Mouse (Mus musculus) heart, embryonic 13.5 days (tissue): ENCODE measurements at regions not wholly inside any gene's neighbourhood (a gene's known extent, or its start where the extent isn't known, plus 50 kb on each side); places are given as distances from the start of the nearest gene placed in this dataset.

Source experiments
- ATAC-seq: fragments of 200-750 bp; cut with Nextera tagmentation; 2 replicates; pipeline ENCODE4 v1.8.0; 2017; ENCODE audit warnings: moderate TSS enrichment; ENCODE audit not compliant: insufficient number of reproducible peaks, low FRiP score, low TSS enrichment; ENCODE audit errors: extremely low read depth
- H3K27ac ChIP-seq: fragments of 300-500 bp; sonication (generic); replicated peaks from 2 replicates; pipeline ENCODE4 v1.5.1; 2015; ENCODE audit warnings: moderate library complexity, mild to moderate bottlenecking, inconsistent platforms
- H3K27me3 ChIP-seq: fragments of 300-500 bp; sonication (generic); replicated peaks from 2 replicates; pipeline ENCODE4 v1.6.1; 2015; ENCODE audit warnings: mild to moderate bottlenecking, inconsistent platforms
- H3K36me3 ChIP-seq: fragments of 300-500 bp; sonication (generic); 2 replicates; pipeline ENCODE4 v1.6.1; 2015; ENCODE audit warnings: mild to moderate bottlenecking, inconsistent platforms
- H3K4me1 ChIP-seq: fragments of 300-500 bp; sonication (generic); 2 replicates; pipeline ENCODE4 v1.6.1; 2015; ENCODE audit warnings: inconsistent platforms
- H3K4me2 ChIP-seq: fragments of 300-500 bp; sonication (generic); 2 replicates; pipeline ENCODE4 v1.6.1; 2015; ENCODE audit warnings: inconsistent platforms, mild to moderate bottlenecking, moderate library complexity
- H3K4me3 ChIP-seq: fragments of 300-500 bp; sonication (generic); 2 replicates; pipeline ENCODE4 v1.5.1; 2015; ENCODE audit warnings: moderate library complexity, mild to moderate bottlenecking, inconsistent platforms
- H3K9ac ChIP-seq: fragments of 300-500 bp; sonication (generic); 2 replicates; pipeline ENCODE4 v1.6.1; 2015; ENCODE audit warnings: inconsistent platforms, mild to moderate bottlenecking, moderate library complexity
- H3K9me3 ChIP-seq: fragments of 300-500 bp; sonication (generic); 2 replicates; pipeline ENCODE4 v1.6.1; 2016; ENCODE audit warnings: inconsistent platforms
- WGBS: fragments of 180-500 bp; shearing (Covaris S2); methylation state at CpG from one replicate; pipeline ENCODE4 v1.1.7; 2015; ENCODE audit warnings: mixed read lengths; 5-methylcytosine and 5-hydroxymethylcytosine counted together

DNA sequence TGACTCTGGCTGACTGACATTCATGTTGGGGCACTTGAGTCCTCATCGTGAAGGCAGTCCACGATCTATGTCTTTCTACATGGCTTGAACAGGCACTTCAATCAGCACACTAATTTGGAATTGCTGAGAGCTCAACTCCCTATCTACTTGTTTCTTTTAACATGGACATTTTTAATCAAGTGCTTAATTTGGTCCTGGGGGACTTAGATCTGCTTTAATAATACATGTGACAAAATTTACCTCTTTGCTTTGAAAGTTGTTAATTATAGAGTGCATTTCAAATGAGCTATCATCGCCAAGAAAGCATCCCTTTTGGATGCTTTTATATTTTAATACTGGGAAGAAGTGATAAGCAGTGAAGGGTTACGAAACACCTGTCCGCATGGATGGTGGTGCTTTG lies 436.6 kb upstream of the Sel1l start:
- Histone ChIP-seq H3K27me3 (no peaks in the 10 kb centered on the region), H3K27ac (no peak overlapping the region), H3K36me3 (no peaks in the 10 kb centered on the region), H3K4me1 (no peaks in the 10 kb centered on the region), H3K4me2 (no peak overlapping the region), H3K9ac (no peak overlapping the region), H3K9me3 (peaks cover 6% of the 10 kb centered on the region; the same call in 1 of the 2 replicates), H3K4me3 (no peak overlapping the region)
- ATAC-seq = no peak
- WGBS = 80% methylated on average over 5 of the region's 5 CpGs

DNA sequence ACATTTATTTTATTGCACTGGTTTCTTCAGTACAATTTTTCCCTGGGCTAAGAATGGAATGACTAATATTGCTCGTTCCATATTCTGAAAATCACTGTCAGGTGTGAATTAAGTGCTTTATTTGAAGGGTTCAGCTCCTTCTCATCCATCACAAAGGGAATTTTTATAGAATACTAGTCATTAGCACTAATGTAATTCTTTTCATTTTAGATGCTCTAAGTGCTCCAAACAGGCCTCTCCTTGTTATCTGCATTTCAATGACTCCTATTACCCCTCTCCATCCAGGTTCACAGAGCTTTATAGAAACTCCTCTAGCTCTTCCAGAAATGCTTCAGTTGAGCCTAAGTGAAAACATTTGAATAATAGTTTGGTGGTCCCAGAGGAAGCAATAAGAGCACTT lies 431.5 kb upstream of the Sel1l start:
- Histone ChIP-seq H3K9me3 (no peaks in the 10 kb centered on the region), H3K4me3 (no peak overlapping the region), H3K4me2 (no peak overlapping the region), H3K9ac (no peak overlapping the region), H3K27ac (no peak overlapping the region), H3K27me3 (no peaks in the 10 kb centered on the region), H3K36me3 (no peaks in the 10 kb centered on the region), H3K4me1 (no peaks in the 10 kb centered on the region)
- 62% methylated on average over 1 of the region's 1 CpGs for WGBS
- ATAC-seq = no peak

DNA sequence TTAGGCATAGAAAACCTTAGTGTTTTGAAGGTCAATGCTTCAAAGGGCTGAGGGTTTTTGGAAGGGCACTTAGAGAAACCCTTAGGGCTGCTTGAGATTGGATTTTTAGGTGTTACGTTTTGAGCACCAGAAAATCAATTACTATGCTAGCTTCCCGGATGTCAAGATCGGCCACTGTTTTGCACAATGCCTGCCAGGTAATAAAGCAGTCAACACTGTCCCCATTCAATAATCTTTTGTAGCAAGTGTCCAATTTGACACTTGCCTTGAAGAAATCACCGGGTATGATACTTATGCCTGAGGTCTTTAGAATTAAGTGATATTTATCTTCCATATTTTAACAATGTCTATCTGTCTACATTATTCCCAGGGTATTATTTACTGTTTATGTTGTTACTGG lies 403.0 kb upstream of the Sel1l start:
- Histone ChIP-seq H3K9ac (no peak overlapping the region), H3K4me1 (0 out of 2 replicates have a peak, but pooled peaks cover 3% of the 10 kb centered on the region), H3K4me2 (no peak overlapping the region), H3K27ac (no peak overlapping the region), H3K9me3 (no peaks in the 10 kb centered on the region), H3K4me3 (no peak overlapping the region), H3K36me3 (no peaks in the 10 kb centered on the region), H3K27me3 (no peaks in the 10 kb centered on the region)
- WGBS = 70% methylated on average over 4 of the region's 4 CpGs
- no peak for ATAC-seq

DNA sequence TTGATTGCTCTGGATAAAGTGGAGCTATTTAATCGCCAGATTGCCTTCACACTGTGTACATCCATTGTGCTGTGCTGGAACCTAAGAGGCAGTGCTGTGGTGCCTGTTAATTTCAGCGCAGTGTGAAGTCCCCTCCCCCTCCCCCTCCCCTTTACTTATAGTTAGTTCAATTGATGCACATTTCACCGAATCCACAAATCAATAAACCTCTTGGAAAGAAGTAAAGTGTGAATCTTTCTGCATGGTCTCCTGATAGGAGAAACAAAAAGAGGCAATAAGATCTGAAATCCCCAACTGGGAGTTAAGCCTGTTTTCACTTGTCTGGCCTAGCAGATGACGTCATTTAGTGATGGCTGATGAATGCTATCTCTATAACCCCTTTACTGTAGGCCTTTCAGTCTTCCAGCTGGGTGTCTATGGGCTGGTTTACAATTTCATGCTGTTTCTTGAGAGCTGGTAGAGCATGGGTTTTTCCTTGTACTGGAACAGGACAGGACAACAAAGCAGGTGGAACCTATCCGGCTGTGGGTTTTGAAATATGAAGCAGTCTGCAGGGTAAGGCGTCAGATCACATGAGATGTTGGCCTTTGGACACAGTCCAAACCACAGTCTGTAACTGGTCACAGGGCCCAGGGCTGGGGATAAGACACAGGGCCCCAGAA lies 398.0 kb upstream of the Sel1l start:
- no peak for ATAC-seq

DNA sequence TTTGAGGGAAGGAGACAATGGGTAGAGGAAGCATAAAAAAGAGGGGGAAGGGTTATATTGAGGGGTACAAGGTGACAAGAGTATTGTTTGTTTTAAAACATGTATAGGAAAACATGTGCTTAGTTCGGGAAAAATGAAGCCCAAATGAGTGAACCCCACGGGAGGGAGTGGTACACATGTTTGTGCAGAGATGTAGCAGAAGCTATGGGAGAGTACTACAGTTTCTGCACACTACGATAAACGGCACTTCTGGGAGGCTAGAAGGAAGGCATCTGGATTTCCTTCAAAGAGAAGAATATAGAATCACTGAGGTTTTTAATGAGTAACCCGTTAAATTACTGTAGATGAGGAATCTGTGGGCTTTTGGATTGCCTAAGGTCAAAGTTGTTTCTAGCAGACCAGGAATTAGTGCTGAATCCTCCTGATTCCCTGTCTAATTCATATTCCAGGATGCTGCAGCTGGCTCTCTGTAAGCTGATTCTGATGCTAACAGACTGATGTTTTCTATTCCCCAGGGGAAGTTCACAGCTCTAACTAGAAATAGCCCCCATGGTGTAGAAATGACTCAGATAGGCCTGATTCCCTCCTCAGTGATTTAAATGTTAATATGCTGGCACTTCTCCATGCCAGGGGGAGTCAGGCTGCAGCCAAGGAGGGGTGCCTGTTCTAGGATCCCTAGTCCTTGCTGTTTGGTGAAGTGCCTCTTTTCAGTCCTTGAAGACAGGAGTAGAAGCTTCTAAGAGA lies 391.2 kb upstream of the Sel1l start:
- 69% methylated on average over 5 of the region's 5 CpGs for WGBS
- ATAC-seq = no peak

More for the DNA sequence above, 398.0 kb upstream of the Sel1l start:
- H3K4me1 ChIP-seq = 0 out of 2 replicates have a peak, but pooled peaks cover 3% of the 10 kb centered on the region
- no peaks in the 10 kb centered on the region for H3K36me3 ChIP-seq
- H3K4me3 ChIP-seq = no peak overlapping the region
- H3K9ac ChIP-seq = no peak overlapping the region
- H3K4me2 ChIP-seq = no peak overlapping the region
- 0 out of 2 replicates have a peak overlapping the region, but pooled peaks have one; percentile 28 for H3K27ac ChIP-seq
- 39% methylated on average over 6 of the region's 6 CpGs for WGBS
- H3K27me3 ChIP-seq = no peaks in the 10 kb centered on the region
- no peaks in the 10 kb centered on the region for H3K9me3 ChIP-seq

DNA sequence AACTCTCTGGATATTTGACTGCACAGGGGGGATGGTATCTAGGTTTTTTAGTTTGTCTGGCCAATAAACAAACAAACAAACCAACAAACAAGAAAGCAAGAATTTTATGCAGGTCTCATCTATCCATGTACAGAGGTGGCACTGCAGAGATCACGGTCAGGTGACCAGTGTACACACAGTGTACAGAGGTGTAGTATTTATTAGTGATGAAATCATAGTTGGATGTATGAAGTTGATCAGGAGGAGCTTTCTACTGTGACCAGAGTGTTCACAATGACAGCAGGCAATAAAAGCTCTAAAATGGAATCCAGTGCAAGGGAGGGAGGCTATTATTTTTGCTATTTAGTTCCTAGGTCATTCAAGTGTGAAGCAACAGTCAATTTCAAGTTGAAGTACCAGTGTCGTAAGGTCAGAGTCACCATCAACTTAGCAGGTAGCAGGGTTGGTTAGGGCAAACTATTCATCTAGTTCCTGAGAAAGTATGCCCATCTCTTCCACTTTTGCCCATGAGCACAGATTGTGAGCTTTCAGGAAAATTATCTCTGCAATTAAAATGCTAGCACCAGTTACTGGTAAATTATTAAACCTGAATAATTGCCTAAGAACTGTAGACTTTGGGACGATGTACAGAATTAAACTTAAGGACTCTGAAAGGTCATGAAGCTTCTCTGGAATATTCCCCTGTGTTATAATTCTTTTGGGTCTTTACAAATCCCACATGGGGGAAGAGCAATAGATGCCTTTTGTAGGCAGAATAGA lies 384.9 kb upstream of the Sel1l start:
- H3K9ac ChIP-seq = no peak overlapping the region
- no peak overlapping the region for H3K27ac ChIP-seq
- no peak for ATAC-seq
- 79% methylated on average over 3 of the region's 3 CpGs for WGBS
- no peaks in the 10 kb centered on the region for H3K9me3 ChIP-seq
- no peaks in the 10 kb centered on the region for H3K4me1 ChIP-seq
- H3K4me2 ChIP-seq = no peak overlapping the region
- H3K36me3 ChIP-seq = no peaks in the 10 kb centered on the region
- no peaks in the 10 kb centered on the region for H3K27me3 ChIP-seq
- no peak overlapping the region for H3K4me3 ChIP-seq

More for the DNA sequence above, 391.2 kb upstream of the Sel1l start:
- Histone ChIP-seq H3K27me3 (no peaks in the 10 kb centered on the region), H3K9me3 (no peaks in the 10 kb centered on the region), H3K4me2 (no peak overlapping the region), H3K36me3 (no peaks in the 10 kb centered on the region), H3K4me3 (no peak overlapping the region), H3K4me1 (no peaks in the 10 kb centered on the region), H3K9ac (no peak overlapping the region), H3K27ac (no peak overlapping the region)

DNA sequence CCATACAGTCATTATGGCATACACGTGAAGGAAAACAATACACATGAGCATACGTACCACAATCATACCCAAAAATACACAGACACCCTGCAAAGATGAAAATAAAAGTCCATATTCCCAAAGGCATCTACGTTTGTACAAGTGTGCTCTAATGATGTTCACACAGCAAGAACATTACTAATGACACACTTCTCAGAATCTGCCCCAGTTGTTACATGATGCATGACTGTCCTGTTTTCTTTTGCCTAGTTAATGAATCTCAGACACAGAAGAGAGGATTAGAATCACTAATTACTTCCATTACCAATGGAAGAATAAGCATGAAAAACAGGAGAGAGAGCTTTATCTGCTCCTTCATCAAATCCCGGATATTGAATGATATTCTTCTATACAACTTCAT lies 379.6 kb upstream of the Sel1l start:
- Histone ChIP-seq H3K4me2 (no peak overlapping the region), H3K9me3 (no peaks in the 10 kb centered on the region), H3K36me3 (no peaks in the 10 kb centered on the region), H3K27ac (no peak overlapping the region), H3K4me3 (no peak overlapping the region), H3K9ac (no peak overlapping the region), H3K4me1 (no peaks in the 10 kb centered on the region), H3K27me3 (no peaks in the 10 kb centered on the region)
- no peak for ATAC-seq
- 71% methylated on average over 4 of the region's 4 CpGs for WGBS

DNA sequence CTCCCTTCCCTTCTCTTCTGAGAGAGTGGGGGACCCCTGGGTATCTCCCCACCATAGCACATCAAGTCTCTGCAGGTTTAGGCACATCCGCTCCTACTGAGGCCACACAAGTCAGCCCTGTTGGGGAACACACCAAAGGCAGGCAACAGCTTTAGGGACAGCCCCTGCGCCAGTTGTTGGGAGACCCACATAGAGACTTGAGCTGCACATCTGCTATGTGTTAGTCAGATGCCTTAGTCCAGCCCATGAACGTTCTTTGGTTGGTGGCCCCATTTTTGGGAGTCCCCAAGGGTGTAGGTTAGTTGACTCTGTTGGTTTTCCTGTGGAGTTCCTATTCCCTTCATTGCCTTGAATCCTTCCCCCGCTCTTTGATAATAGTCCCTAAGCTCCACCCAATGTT lies 354.4 kb upstream of the Sel1l start:
- H3K4me2 ChIP-seq = no peak overlapping the region
- no peaks in the 10 kb centered on the region for H3K27me3 ChIP-seq
- WGBS = 76% methylated on average over 4 of the region's 4 CpGs
- ATAC-seq = no peak
- no peak overlapping the region for H3K9ac ChIP-seq
- no peaks in the 10 kb centered on the region for H3K36me3 ChIP-seq
- H3K27ac ChIP-seq = no peak overlapping the region
- no peaks in the 10 kb centered on the region for H3K4me1 ChIP-seq
- 0 out of 2 replicates have a peak, but pooled peaks cover 4% of the 10 kb centered on the region for H3K9me3 ChIP-seq
- no peak overlapping the region for H3K4me3 ChIP-seq

DNA sequence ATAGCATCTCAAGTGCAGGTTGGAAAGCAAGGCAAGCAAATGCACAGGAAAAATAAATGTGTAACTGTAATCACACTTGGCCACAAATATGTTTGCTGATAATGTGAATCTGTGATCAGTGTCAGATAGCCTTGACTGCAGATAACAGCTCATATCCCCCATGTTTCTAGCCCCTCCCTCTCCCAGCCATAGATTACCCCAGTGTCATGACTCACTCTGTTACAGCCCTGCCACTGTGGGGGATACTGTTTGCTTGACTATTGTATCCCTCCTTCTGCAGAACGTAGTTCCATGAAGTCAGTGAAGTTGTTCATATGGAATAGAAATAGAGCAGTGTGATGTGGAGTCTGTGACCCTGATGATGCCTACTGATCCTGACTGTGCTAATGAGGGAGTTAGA lies 351.6 kb upstream of the Sel1l start:
- Histone ChIP-seq H3K27me3 (no peaks in the 10 kb centered on the region), H3K9ac (no peak overlapping the region), H3K4me2 (no peak overlapping the region), H3K27ac (no peak overlapping the region), H3K36me3 (no peaks in the 10 kb centered on the region), H3K9me3 (0 out of 2 replicates have a peak, but pooled peaks cover 2% of the 10 kb centered on the region), H3K4me3 (no peak overlapping the region), H3K4me1 (no peaks in the 10 kb centered on the region)
- WGBS = 56% methylated on average over 1 of the region's 1 CpGs
- no peak for ATAC-seq

DNA sequence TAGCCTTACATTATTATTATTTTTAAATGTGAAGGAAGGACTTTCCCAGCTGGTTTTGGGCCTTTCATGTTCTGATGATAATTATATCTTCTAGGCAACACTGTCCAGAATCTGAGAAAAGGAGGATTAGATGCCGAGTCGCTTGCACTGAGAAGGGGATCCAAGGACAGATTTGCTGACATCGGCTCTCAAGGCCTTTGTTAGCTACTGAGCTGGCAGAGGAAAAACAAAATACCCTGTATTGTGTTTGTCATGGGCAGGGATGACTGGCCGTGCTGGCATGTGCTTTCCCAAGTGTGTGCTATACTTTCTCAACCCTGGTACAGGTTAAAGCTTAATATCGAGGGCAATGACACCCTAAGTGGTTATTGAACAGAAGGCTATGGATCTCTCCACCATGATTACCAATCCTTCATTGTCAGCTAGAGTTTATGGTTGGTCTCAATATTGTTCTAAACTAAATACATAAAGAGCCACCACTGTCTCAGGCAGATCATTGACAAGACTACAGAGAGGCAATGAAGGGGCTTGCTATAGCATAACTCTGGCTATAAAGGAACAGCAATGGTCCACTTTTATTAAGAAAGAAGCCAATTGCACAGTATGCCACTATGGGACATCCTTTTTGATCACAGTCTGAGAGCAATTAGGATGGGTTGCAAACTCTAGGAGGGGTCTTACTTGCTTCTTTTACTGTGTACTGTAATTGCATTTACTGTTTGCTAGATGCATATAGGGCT lies 350.0 kb upstream of the Sel1l start:
- H3K9me3 ChIP-seq = no peaks in the 10 kb centered on the region
- no peak overlapping the region for H3K4me2 ChIP-seq
- no peak overlapping the region for H3K4me3 ChIP-seq
- no peaks in the 10 kb centered on the region for H3K27me3 ChIP-seq
- no peaks in the 10 kb centered on the region for H3K4me1 ChIP-seq
- H3K36me3 ChIP-seq = no peaks in the 10 kb centered on the region
- no peak overlapping the region for H3K27ac ChIP-seq
- no peak for ATAC-seq
- WGBS = 71% methylated on average over 5 of the region's 5 CpGs
- no peak overlapping the region for H3K9ac ChIP-seq
